Mouse (Mus musculus) hindbrain, embryonic 16.5 days (tissue): ENCODE measurements at regions not wholly inside any gene's neighbourhood (a gene's known extent, or its start where the extent isn't known, plus 50 kb on each side); places are given as distances from the start of the nearest gene placed in this dataset.

Experiments used
- ATAC-seq: fragments of 200-750 bp; cut with Nextera tagmentation; 2 replicates; pipeline ENCODE4 v1.8.0; 2017; ENCODE audit warnings: moderate TSS enrichment, moderate library complexity
- H3K27ac ChIP-seq: fragments of 300-500 bp; sonication (generic); 2 replicates; pipeline ENCODE4 v1.5.1; 2014; ENCODE audit warnings: low read depth, mild to moderate bottlenecking, control low read depth, low read length, moderate library complexity
- H3K27me3 ChIP-seq: fragments of 300-500 bp; sonication (generic); replicated peaks from 2 replicates; pipeline ENCODE4 v1.6.1; 2014; ENCODE audit warnings: low read length; ENCODE audit not compliant: control insufficient read depth, insufficient read depth
- H3K36me3 ChIP-seq: fragments of 300-500 bp; sonication (generic); 2 replicates; pipeline ENCODE4 v1.6.1; 2014; ENCODE audit warnings: mild to moderate bottlenecking, low read length, moderate library complexity, mixed read lengths; ENCODE audit not compliant: control insufficient read depth, insufficient read depth
- H3K4me1 ChIP-seq: fragments of 300-500 bp; sonication (generic); 2 replicates; pipeline ENCODE4 v1.6.1; 2014; ENCODE audit warnings: low read depth, low read length; ENCODE audit not compliant: control insufficient read depth, insufficient read depth
- H3K4me2 ChIP-seq: fragments of 300-500 bp; sonication (generic); 2 replicates; pipeline ENCODE4 v1.6.1; 2014; ENCODE audit warnings: mild to moderate bottlenecking, low read length, control low read depth, moderate library complexity
- H3K4me3 ChIP-seq: fragments of 300-500 bp; sonication (generic); 2 replicates; pipeline ENCODE4 v1.5.1; 2014; ENCODE audit warnings: mild to moderate bottlenecking, low read length, control low read depth, moderate library complexity
- H3K9ac ChIP-seq: fragments of 300-500 bp; sonication (generic); 2 replicates; pipeline ENCODE4 v1.6.1; 2014; ENCODE audit warnings: low read depth, mild to moderate bottlenecking, control low read depth, low read length, moderate library complexity
- H3K9me3 ChIP-seq: fragments of 300-500 bp; sonication (generic); 2 replicates; pipeline ENCODE4 v1.6.1; 2014; ENCODE audit warnings: mild to moderate bottlenecking, low read length, moderate library complexity; ENCODE audit not compliant: control insufficient read depth
- WGBS: fragments of 180-500 bp; shearing (Covaris S2); extraction: QIAGEN DNeasy Blood & Tissue Kit; methylation state at CpG from one replicate; pipeline ENCODE4 v1.1.7; 2014; 5-methylcytosine and 5-hydroxymethylcytosine counted together

DNA sequence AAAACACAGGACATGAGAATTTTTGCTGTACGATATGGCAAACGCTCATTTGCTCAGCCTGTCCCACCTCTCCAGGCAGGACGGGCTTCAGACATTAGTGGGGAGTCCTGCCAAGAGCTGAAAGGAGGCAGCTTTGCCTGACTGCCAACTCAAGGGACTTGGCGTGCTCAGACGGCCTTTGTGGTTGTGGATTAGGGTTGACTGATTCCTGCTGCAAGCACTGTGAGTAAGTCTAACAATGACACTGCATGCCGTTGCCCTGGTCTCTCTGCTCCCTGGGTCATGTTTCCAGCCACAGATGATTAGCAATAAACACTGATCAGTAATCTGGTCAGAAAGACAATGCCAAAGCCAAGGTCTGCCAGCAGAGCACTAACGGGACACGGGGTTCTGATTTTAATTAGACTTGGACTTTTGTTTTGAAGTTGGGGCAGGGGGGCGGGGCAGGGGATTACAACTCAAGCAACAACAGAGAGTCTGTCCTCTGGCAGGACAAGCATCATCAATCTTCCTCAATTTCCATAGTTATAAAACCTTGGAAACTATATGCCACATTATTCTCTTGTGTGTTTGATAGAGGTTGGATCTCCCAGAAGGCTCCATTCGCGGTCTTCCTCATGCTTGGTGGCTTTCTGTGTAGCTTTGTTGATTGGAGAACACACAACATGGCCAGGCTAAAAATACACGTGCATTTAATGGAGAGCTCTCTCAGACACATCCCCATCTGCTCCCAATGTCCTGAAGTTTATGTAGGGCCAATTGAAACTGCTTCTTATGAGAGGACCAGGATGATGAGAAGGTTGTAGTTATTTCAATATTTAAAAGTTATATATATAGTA, 486.6 kb downstream of the Ebf1 start:
- Histone ChIP-seq H3K27me3 (no peaks in the 10 kb centered on the region), H3K9ac (no peak overlapping the region), H3K36me3 (no peaks in the 10 kb centered on the region), H3K4me1 (no peaks in the 10 kb centered on the region), H3K4me3 (no peak overlapping the region), H3K27ac (no peak overlapping the region), H3K9me3 (no peaks in the 10 kb centered on the region), H3K4me2 (peak overlapping the region; percentile 2)
- WGBS, result 43% methylated on average over 12 of the region's 12 CpGs
- ATAC-seq, result peak; percentile 91

- no peak for ATAC-seq
- H3K36me3 ChIP-seq, result no peaks in the 10 kb centered on the region
- no peak overlapping the region for H3K4me3 ChIP-seq
- WGBS, result 87% methylated on average over 1 of the region's 1 CpGs
- no peaks in the 10 kb centered on the region for H3K27me3 ChIP-seq
- no peak overlapping the region for H3K4me2 ChIP-seq
- H3K4me1 ChIP-seq, result no peaks in the 10 kb centered on the region
- H3K27ac ChIP-seq, result no peak overlapping the region
- H3K9me3 ChIP-seq, result no peaks in the 10 kb centered on the region
- H3K9ac ChIP-seq, result no peak overlapping the region
Measured at GRCm38 (mm10) chr11:45116702-45117101, 499.6 kb downstream of the Ebf1 start.

GRCm38 (mm10) chr11:45123276-45123675, 506.2 kb downstream of the Ebf1 start:
- Histone ChIP-seq H3K4me3 (no peak overlapping the region), H3K36me3 (no peaks in the 10 kb centered on the region), H3K9me3 (no peaks in the 10 kb centered on the region), H3K4me2 (no peak overlapping the region), H3K27me3 (no peaks in the 10 kb centered on the region), H3K4me1 (no peaks in the 10 kb centered on the region), H3K9ac (no peak overlapping the region), H3K27ac (no peak overlapping the region)
- no peak for ATAC-seq
- 46% methylated on average over 2 of the region's 2 CpGs for WGBS

DNA sequence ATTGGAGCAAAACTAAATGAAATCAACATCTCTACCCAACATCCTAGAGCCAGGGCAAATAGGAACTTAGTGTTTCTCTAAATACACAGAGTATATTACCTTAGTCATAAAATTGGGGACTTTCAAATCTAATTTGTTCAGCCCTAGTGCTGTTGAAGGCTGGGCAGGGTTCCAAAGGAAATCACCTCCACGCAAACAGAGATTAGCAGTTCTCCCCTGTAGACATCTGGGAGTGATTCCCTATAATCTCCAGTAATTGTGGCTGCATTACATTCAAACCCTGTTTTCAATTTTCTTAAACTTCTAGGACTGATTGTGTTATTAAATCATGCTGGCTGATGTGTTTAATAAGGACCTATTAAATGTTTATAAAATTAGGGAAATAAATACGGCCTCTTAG, 519.7 kb downstream of the Ebf1 start:
- Histone ChIP-seq H3K4me1 (no peaks in the 10 kb centered on the region), H3K9me3 (no peaks in the 10 kb centered on the region), H3K4me2 (no peak overlapping the region), H3K27me3 (no peaks in the 10 kb centered on the region), H3K27ac (no peak overlapping the region), H3K9ac (no peak overlapping the region), H3K4me3 (no peak overlapping the region), H3K36me3 (no peaks in the 10 kb centered on the region)
- ATAC-seq, result no peak
- 60% methylated on average over 2 of the region's 2 CpGs for WGBS

- H3K27me3 ChIP-seq, result no peaks in the 10 kb centered on the region
- H3K4me1 ChIP-seq, result no peaks in the 10 kb centered on the region
- H3K9me3 ChIP-seq, result no peaks in the 10 kb centered on the region
- H3K27ac ChIP-seq, result no peak overlapping the region
- no peak overlapping the region for H3K4me3 ChIP-seq
- 85% methylated on average over 4 of the region's 4 CpGs for WGBS
- H3K9ac ChIP-seq, result no peak overlapping the region
- no peaks in the 10 kb centered on the region for H3K36me3 ChIP-seq
- H3K4me2 ChIP-seq, result no peak overlapping the region
- ATAC-seq, result no peak
Measured at GRCm38 (mm10) chr11:45138351-45138975, 521.3 kb downstream of the Ebf1 start.

DNA sequence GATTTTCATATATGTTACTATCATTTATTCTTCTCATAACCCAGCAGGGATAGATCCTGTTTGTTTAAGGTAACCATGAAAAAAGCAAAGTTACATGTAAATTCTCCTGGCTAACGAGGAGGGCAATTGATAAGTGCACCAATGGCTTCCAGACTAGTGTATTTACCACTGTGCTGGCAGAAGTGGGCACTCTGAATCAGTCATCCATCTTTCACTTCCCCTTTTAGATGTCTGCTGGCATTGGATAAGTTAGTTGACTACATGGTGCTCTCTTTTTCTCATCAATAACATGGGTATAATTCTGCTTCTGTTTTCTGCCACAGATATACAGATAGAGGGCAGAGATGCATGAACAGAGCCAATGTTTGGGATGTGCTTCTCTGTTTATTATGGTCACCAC, 523.4 kb downstream of the Ebf1 start:
- no peaks in the 10 kb centered on the region for H3K4me1 ChIP-seq
- no peak overlapping the region for H3K4me2 ChIP-seq
- H3K4me3 ChIP-seq, result no peak overlapping the region
- ATAC-seq, result no peak
- H3K27me3 ChIP-seq, result no peaks in the 10 kb centered on the region
- H3K36me3 ChIP-seq, result no peaks in the 10 kb centered on the region
- H3K9me3 ChIP-seq, result no peaks in the 10 kb centered on the region
- 78% methylated on average over 1 of the region's 1 CpGs for WGBS
- no peak overlapping the region for H3K27ac ChIP-seq
- H3K9ac ChIP-seq, result no peak overlapping the region

DNA sequence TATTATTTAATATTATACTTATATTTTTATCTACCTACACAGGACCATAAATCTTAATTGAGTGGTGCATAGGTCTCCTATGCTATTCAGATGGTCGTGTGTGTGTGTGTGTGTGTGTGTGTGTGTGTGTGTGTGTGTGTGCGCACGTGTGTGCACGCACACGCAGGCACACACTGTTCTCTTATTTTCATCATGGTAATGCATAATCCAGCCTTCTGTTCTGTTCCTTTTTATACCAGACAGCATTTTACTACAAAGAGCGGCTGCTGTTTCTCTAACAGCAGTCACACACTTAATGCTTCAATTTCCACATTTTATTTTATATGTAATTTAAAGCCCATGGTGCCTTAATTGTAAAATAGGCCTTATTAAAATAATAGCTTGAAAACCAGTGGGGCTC, 537.0 kb downstream of the Ebf1 start:
- Histone ChIP-seq H3K4me2 (no peak overlapping the region), H3K27me3 (no peaks in the 10 kb centered on the region), H3K9me3 (no peaks in the 10 kb centered on the region), H3K27ac (peak overlapping the region; percentile 14; the same call in 1 of the 2 replicates), H3K36me3 (no peaks in the 10 kb centered on the region), H3K4me3 (no peak overlapping the region), H3K4me1 (peaks cover 3% of the 10 kb centered on the region; the same call in 1 of the 2 replicates), H3K9ac (no peak overlapping the region)
- ATAC-seq, result peak; percentile 40; the same call in 1 of the 2 replicates
- WGBS, result 63% methylated on average over 6 of the region's 6 CpGs

DNA sequence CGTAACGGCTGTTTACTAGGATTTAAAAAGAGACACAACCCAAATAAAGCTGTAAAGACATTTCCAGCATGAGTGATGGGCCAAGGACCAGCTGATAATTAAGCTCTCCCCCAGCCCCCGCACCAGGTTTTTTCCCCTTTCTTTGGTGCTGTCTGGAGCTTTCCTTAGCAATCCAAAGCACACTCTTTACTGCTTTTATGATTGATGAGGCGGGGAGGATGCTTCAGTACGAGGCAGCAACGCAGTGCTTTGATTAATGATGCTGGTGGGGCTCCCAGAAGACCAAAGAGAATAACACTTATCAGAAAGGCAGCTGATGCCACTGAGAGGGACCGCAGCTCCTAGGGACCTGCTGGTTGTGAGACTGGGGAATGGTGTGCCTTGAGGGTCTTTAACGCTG, 537.4 kb downstream of the Ebf1 start:
- H3K4me2 ChIP-seq, result no peak overlapping the region
- H3K9ac ChIP-seq, result no peak overlapping the region
- no peak overlapping the region for H3K4me3 ChIP-seq
- H3K27ac ChIP-seq, result peak overlapping the region; percentile 14; the same call in 1 of the 2 replicates
- WGBS, result 27% methylated on average over 8 of the region's 8 CpGs
- peaks cover 3% of the 10 kb centered on the region; the same call in 1 of the 2 replicates for H3K4me1 ChIP-seq
- ATAC-seq, result peak; percentile 74
- H3K9me3 ChIP-seq, result no peaks in the 10 kb centered on the region
- H3K27me3 ChIP-seq, result no peaks in the 10 kb centered on the region
- H3K36me3 ChIP-seq, result no peaks in the 10 kb centered on the region

DNA sequence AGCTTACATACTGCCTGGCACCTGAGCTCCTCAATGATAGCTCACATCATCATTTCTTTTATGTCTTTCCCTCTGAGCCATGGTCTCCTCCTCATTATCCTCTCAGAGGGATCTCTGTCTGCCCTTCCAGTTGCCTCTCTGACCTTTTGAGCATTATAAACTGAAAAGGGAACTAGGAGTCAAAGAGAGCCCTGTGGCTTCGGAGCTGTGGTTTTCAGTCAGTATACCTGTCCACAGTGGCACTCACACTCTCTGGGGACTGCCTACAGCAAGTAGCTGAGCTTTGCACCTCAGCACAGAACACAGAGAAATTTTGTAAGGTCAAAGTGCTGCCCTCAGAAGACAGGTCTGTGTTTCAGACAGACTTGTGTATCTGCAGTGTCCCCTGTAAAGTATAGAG, 538.7 kb downstream of the Ebf1 start:
- no peaks in the 10 kb centered on the region for H3K9me3 ChIP-seq
- H3K36me3 ChIP-seq, result no peaks in the 10 kb centered on the region
- H3K4me1 ChIP-seq, result peaks cover 3% of the 10 kb centered on the region; the same call in 1 of the 2 replicates
- H3K27ac ChIP-seq, result no peak overlapping the region
- ATAC-seq, result no peak
- no peak overlapping the region for H3K4me3 ChIP-seq
- 77% methylated on average over 1 of the region's 1 CpGs for WGBS
- H3K4me2 ChIP-seq, result no peak overlapping the region
- no peaks in the 10 kb centered on the region for H3K27me3 ChIP-seq
- no peak overlapping the region for H3K9ac ChIP-seq
